Mouse (Mus musculus): ENCODE results near the gene B4galnt4. TPM values are rescaled to one million over a fixed set of nuclear protein-coding genes. Genes with fewer than 3 reads are reported as not detected.

B4galnt4 gene
- polyA plus RNA-seq, 1 experiment from 2014 or later: 35.1 TPM

DNA sequence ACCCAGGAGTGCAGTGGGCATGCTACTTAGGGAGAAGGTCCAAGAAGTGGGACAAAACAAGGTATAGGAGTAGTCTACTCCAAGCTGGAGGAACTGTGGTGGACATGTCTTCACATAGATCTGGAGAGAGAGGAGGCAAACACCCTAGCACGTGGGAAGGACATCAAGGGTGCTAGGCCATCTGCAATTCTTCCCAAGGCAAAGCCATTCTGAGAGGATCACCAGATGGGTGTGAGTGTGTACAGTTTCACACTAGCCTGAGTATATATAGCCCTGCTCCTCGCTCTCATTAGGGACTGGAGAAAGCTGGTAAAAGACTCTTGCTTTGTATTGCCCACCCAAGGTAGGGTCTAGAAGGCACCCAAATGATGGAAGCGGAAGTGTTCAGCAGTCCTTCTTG lies 2.4 kb downstream of the B4galnt4 start:
- Histone ChIP-seq H3K9me3 (no peaks in the 10 kb centered on the region), H3K27me3 (ENCODE audit: insufficient read depth, poor library complexity, severe bottlenecking) (peaks cover 15% of the 10 kb centered on the region), H3K36me3 (peaks cover 63% of the 10 kb centered on the region), H3K27ac (no peak overlapping the region), H3K4me3 (no peak overlapping the region), H3K4me1 (replicated peaks) (peaks cover 40% of the 10 kb centered on the region)
- DNase-seq (ENCODE audit: low spot score): no peak
- 93% methylated on average over 3 of the region's 3 CpGs for WGBS

DNA sequence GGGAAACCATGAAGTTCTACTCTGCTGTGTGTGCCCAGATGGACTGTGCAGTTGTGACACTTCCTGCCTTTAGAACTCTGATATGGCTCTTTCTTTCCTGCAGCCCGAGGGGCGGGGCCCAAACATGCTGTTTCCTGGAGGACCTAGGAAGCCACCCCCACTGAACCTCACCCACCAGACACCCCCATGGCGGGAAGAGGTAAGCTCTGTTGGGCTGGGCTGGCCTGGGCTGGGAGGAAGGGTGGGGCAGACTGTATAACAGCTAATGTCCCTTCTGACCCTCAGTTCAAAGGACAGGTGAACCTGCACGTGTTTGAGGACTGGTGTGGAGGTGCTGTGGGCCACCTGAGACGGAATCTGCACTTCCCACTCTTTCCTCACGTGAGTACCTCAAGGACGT lies 3.3 kb downstream of the B4galnt4 start:
- Histone ChIP-seq H3K9me3 (no peaks in the 10 kb centered on the region), H3K27ac (no peak overlapping the region), H3K36me3 (peaks cover 65% of the 10 kb centered on the region), H3K27me3 (ENCODE audit: insufficient read depth, poor library complexity, severe bottlenecking) (peaks cover 21% of the 10 kb centered on the region), H3K4me3 (no peak overlapping the region), H3K4me1 (replicated peaks) (peaks cover 41% of the 10 kb centered on the region)
- DNase-seq (ENCODE audit: low spot score): no peak
- 84% methylated on average over 7 of the region's 7 CpGs for WGBS

DNA sequence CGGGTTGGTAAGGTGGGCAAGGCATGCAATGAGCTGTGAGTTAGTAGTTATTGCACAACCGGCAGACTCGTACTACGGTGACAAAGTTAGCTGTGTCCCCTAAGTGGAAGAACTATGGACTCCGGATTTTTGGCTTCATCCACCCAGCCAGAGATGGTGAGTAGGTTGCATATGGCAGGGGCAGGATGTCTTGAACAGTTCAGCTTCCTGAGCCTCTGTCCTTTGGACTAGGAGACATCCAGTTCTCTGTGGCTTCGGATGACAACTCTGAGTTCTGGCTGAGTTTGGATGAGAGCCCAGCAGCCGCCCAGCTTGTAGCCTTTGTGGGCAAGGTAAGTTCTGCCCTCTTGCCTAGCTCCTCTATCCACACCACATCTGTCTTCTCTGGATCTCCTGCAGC lies 3.7 kb downstream of the B4galnt4 start:
- Histone ChIP-seq H3K4me1 (replicated peaks) (peaks cover 40% of the 10 kb centered on the region), H3K4me3 (no peak overlapping the region), H3K9me3 (no peaks in the 10 kb centered on the region), H3K36me3 (peaks cover 65% of the 10 kb centered on the region), H3K27ac (no peak overlapping the region), H3K27me3 (ENCODE audit: insufficient read depth, poor library complexity, severe bottlenecking) (peaks cover 23% of the 10 kb centered on the region)
- WGBS: 93% methylated on average over 7 of the region's 7 CpGs
- DNase-seq (ENCODE audit: low spot score): no peak

DNA sequence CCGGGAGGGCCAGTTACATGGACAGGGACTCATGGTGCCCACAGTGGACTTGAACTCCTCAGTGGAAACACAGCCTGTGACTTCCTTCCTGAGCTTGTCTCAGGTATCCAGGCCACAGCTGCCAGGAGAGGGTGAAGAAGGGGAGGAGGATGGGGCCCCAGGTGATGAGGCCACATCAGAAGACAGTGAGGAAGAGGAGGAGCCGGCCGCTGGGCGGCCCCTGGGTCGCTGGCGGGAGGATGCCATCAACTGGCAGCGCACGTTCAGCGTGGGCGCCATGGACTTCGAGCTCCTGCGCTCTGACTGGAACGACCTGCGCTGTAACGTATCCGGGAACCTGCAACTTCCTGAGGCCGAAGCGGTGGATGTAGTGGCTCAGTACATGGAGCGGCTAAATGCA lies 7.4 kb downstream of the B4galnt4 start:
- Histone ChIP-seq H3K36me3 (peaks cover 55% of the 10 kb centered on the region), H3K4me3 (no peak overlapping the region), H3K9me3 (no peaks in the 10 kb centered on the region), H3K4me1 (replicated peaks) (peaks cover 27% of the 10 kb centered on the region), H3K27me3 (ENCODE audit: insufficient read depth, poor library complexity, severe bottlenecking) (peaks cover 44% of the 10 kb centered on the region), H3K27ac (no peak overlapping the region)
- WGBS: 75% methylated on average over 19 of the region's 19 CpGs
- DNase-seq (ENCODE audit: low spot score): no peak

DNA sequence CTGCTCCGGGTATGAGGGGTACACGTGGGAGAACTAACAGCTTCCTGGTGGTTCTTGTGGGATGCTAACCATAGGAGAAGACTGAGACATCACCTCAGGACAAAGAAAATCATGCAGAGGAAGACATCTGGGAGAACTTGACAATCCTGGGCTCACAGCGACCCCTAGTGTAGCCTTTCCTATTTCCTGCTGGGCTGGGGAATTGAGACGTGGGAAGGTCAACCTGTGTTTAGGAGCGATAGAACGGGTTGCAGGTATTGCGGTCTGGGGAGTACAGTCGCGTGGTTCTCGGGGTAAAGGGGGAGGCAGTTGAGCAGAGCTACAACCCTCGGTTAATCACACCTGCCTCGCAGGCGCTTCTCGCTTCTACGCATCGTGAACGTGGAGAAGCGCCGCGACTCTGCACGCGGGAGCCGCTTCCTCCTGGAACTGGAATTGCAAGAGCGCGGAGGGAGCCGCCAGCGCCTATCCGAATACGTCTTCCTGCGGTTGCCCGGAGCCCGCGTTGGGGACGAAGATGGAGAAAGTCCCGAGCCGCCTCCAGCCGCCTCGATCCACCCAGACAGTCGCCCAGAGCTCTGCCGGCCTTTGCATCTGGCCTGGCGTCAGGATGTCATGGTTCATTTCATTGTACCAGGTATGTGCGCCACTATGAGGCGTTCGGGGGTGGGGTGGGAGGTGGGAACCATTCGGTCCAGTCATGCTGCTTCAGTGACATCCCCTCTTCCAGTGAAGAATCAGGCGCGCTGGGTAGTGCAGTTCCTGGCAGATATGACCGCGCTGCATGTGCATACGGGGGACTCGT lies 9.4 kb downstream of the B4galnt4 start:
- Histone ChIP-seq H3K4me3 (peak overlapping the region; percentile 51), H3K27ac (peak overlapping the region; percentile 78), H3K9me3 (no peaks in the 10 kb centered on the region), H3K4me1 (replicated peaks) (peaks cover 27% of the 10 kb centered on the region), H3K27me3 (ENCODE audit: insufficient read depth, poor library complexity, severe bottlenecking) (peaks cover 44% of the 10 kb centered on the region), H3K36me3 (peaks cover 36% of the 10 kb centered on the region)
- DNase-seq (ENCODE audit: low spot score): peak; percentile 83
- WGBS: 2% methylated on average over 51 of the region's 51 CpGs

DNA sequence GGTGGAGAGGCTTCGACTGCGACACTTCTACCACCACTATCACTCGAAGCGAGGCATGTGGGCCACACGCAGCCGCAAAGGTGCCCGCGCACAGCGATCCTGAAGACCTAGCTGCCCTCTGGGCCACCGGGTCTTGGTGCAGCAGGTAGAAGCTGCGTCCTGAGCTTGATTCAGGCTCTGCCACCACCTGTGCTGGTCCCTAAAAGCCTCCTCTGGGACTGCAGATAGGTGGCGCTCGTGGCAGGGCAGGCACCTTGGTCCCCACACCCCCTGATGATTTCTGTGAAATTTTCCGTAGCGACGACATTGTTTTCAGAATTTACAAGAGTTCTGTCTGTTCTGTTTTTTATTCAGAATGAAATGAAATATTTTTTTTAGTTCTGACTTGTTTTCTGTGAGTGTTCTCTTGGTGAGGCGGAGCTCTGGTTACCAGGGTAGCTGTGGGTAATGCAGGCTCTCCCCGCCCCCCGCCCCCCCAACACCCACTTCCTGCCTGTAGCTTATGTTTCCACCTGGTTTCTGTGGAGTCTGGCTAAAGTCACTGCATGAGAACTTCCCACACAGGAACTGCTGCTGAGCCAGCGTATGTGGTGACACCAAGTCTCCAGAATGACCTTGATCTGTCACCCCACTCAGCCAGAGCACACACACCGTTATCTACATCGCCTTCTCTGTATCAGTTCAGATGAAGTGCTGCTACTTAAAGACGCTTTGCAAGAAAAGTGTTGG lies 11.3 kb downstream of the B4galnt4 start:
- no peak for DNase-seq (ENCODE audit: low spot score)
- Histone ChIP-seq H3K27ac (no peak overlapping the region), H3K4me3 (no peak overlapping the region), H3K36me3 (peaks cover 17% of the 10 kb centered on the region), H3K9me3 (no peaks in the 10 kb centered on the region), H3K27me3 (ENCODE audit: insufficient read depth, poor library complexity, severe bottlenecking) (peaks cover 47% of the 10 kb centered on the region), H3K4me1 (replicated peaks) (peaks cover 27% of the 10 kb centered on the region)
- 35% methylated on average over 23 of the region's 23 CpGs for WGBS

DNA sequence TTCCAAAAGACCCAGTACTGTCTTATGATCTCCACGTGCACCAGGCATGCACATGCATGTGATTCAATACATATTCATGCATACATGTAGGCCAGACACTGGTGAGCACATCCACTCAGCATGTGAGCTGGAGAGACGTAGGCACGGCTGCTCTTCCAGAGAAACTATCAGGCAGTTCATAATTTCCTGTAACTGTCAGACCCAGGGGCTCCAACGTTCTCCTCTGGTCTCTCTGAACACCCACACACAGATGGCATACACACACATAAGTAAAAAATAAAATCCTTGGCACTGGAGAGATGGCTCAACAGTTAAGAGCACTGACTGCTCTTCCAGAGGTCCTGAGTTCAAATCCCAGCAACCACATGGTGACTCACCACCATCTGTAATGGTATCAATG lies 12.9 kb downstream of the B4galnt4 start:
- DNase-seq (ENCODE audit: low spot score): no peak
- Histone ChIP-seq H3K27ac (no peak overlapping the region), H3K4me1 (replicated peaks) (peaks cover 28% of the 10 kb centered on the region), H3K4me3 (no peak overlapping the region), H3K27me3 (ENCODE audit: insufficient read depth, poor library complexity, severe bottlenecking) (peaks cover 38% of the 10 kb centered on the region), H3K36me3 (peaks cover under 1% of the 10 kb centered on the region), H3K9me3 (no peaks in the 10 kb centered on the region)
- 91% methylated on average over 4 of the region's 4 CpGs for WGBS

DNA sequence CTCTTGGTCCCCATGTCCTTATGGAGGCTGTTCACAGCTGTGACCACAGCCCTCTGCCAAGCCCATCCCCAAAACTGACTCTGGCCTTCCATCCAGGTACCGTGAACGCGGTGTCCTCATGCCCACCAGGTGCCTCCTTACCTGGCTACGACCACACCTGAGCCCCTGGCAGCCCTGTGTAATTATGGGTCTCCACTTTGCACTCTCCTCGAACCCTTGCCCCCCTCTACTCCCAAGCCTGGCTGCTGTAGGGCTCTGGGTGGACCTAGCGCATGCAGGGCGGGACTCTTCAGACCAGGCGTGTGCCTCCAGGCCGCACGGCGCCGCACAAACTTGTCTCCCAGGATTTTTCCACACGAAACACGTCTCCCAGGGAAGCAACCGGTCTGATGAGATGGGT lies 16.9 kb downstream of the B4galnt4 start, which contains the start of gene Pkp3:
Gene Pkp3, plus strand, starts transcription at position 378 of the 400 bp plus-strand sequence.
- Histone ChIP-seq H3K36me3 (no peaks in the 10 kb centered on the region), H3K27me3 (ENCODE audit: insufficient read depth, poor library complexity, severe bottlenecking) (peaks cover 38% of the 10 kb centered on the region), H3K9me3 (no peaks in the 10 kb centered on the region), H3K4me1 (replicated peaks) (peaks cover 29% of the 10 kb centered on the region; the same call in 1 of the 2 replicates), H3K4me3 (no peak within 1 kb of the TSS), H3K27ac (no peak within 1 kb of the TSS)
- no peak for DNase-seq (ENCODE audit: low spot score)
- 93% methylated on average over 15 of the region's 15 CpGs for WGBS

DNA sequence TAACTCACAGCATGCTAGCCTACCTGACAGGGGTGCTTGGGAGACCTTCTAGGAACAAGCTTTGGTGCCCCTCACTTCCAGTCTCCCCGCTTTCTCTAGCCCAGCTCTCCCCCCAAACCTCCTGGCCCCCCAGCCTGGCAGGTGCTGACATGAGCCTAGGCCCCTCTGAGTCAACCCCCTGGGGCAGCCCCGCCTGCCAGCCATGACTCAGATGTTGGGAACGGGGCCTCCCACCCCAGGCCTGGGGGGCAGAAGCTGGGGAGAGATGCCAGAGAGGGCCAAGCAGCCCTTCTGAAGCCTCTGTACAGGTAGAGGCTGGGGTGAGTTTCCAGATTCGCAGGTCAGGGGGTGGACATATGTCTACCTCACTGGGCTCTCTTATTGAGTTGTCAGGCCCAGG lies 18.0 kb downstream of the B4galnt4 start:
- Histone ChIP-seq H3K36me3 (no peaks in the 10 kb centered on the region), H3K4me1 (replicated peaks) (peaks cover 30% of the 10 kb centered on the region; the same call in 1 of the 2 replicates), H3K27ac (no peak overlapping the region), H3K9me3 (no peaks in the 10 kb centered on the region), H3K4me3 (no peak overlapping the region), H3K27me3 (ENCODE audit: insufficient read depth, poor library complexity, severe bottlenecking) (peaks cover 38% of the 10 kb centered on the region)
- WGBS: 87% methylated on average over 4 of the region's 4 CpGs
- no peak for DNase-seq (ENCODE audit: low spot score)

DNA sequence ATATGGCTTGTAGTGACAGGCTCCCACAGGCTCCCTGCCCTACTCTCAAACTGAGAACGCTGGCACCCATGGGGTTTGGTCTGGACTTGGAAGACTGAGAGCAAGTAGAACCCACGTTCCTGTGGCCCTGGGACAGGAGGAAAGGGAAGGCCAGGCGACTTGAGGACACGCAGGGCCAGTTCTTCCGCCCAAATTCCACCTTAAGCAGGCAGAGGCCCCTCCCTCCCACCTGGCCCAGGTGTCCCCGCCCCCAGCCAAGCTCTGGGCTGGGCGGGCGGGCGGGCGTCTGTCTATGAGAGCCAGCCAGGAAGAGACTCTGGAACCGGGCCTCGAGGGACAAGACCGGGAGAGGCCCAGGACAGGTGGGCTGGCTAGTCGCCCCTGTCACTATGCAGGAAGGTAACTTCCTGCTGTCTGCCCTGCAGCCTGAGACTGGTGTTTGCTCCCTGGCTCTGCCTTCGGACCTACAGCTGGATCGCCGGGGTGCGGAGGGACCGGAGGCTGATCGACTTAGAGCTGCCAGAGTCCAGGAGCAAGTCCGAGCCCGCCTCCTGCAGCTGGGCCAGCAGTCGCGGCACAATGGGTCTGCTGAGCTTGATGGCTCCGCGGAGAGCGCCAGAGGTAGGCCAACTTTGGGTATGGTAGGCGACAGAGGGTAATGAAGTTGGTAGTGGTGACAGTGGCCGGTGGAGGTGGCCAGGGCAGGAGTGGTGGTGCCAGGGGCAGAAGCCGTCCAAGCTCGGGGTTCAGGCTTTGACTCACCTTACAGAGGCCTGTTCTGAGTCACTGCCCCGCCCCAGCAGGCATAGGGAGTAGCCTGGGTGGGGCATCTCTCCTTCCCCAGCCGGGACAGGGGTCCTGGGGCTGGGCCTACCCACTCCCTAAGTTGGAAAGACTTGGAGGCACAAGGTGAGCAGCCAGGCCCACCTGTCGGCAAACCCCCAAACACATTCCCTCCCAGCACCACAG lies 18.9 kb downstream of the B4galnt4 start:
- Histone ChIP-seq H3K9me3 (no peaks in the 10 kb centered on the region), H3K4me3 (peak overlapping the region; percentile 30; the same call in 1 of the 2 replicates), H3K4me1 (replicated peaks) (peaks cover 30% of the 10 kb centered on the region; the same call in 1 of the 2 replicates), H3K27me3 (ENCODE audit: insufficient read depth, poor library complexity, severe bottlenecking) (peaks cover 38% of the 10 kb centered on the region), H3K36me3 (no peaks in the 10 kb centered on the region), H3K27ac (peak overlapping the region; percentile 37; the same call in 1 of the 2 replicates)
- DNase-seq (ENCODE audit: low spot score): no peak
- 26% methylated on average over 34 of the region's 34 CpGs for WGBS

DNA sequence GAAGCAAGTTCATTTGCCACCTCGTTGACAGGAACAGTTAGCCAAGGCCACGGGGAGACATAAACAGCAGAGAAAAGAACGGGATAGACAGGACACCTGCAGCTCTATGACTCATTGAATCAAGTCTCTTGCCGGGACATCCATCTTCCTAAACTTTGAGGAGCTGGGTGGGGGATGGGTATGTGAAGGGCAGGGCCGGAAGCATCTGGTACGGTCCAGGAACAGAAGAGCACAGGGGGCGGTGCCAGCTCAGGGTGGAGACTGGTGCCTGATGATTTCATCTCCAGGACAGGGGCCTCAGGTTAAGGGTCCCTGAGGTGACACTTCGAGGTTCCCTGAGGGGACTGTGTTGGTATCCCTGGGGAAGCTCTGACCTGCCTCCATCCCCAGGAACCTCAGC lies 27.0 kb downstream of the B4galnt4 start:
- Histone ChIP-seq H3K4me1 (replicated peaks) (peaks cover 32% of the 10 kb centered on the region), H3K27ac (no peak overlapping the region), H3K9me3 (no peaks in the 10 kb centered on the region), H3K27me3 (ENCODE audit: insufficient read depth, poor library complexity, severe bottlenecking) (peaks cover 60% of the 10 kb centered on the region), H3K36me3 (no peaks in the 10 kb centered on the region), H3K4me3 (no peak overlapping the region)
- no peak for DNase-seq (ENCODE audit: low spot score)
- WGBS: 38% methylated on average over 8 of the region's 8 CpGs

DNA sequence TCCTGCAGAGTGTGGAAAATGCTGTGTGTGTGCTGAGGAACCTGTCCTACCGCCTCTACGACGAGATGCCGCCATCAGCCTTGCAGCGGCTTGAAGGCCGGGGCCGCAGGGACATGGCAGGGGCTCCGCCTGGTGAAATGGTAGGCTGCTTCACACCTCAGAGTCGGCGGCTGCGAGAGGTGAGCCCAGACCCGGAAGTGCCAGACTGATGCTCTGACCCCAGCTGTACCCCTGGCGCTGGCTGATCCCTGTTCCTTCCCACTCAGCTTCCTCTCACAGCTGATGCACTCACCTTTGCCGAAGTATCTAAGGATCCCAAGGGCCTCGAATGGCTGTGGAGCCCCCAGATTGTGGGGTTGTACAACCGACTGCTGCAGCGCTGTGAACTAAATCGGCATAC lies 27.6 kb downstream of the B4galnt4 start:
- Histone ChIP-seq H3K4me1 (replicated peaks) (peaks cover 34% of the 10 kb centered on the region), H3K9me3 (no peaks in the 10 kb centered on the region), H3K4me3 (peak overlapping the region; percentile 33), H3K36me3 (no peaks in the 10 kb centered on the region), H3K27me3 (ENCODE audit: insufficient read depth, poor library complexity, severe bottlenecking) (peaks cover 66% of the 10 kb centered on the region), H3K27ac (0 out of 2 replicates have a peak overlapping the region, but pooled peaks have one; percentile 23)
- no peak for DNase-seq (ENCODE audit: low spot score)
- 18% methylated on average over 18 of the region's 18 CpGs for WGBS

Measured in hindbrain, embryonic 10.5 days (tissue).